Mouse (Mus musculus) heart, embryonic 11.5 days (tissue): ENCODE data around the gene Rhoj. TPM values are rescaled to one million over a fixed set of nuclear protein-coding genes. Genes with fewer than 3 reads are reported as not detected.
"Not testable (repeated sequence)": the region's sequence is repeated elsewhere in the genome, so short reads cannot be mapped to it uniquely, and the experiment has no call there.

Experiments used
- ATAC-seq: fragments of 200-750 bp; cut with Nextera tagmentation; replicated peaks from 2 replicates; pipeline ENCODE4 v1.8.0; 2017; ENCODE audit warnings: moderate library complexity; ENCODE audit not compliant: insufficient number of reproducible peaks, low FRiP score, low TSS enrichment
- H3K27ac ChIP-seq: fragments of 300-500 bp; sonication (generic); 2 replicates; pipeline ENCODE4 v1.5.1; 2014; ENCODE audit warnings: mild to moderate bottlenecking, low read depth, low read length
- H3K27me3 ChIP-seq: fragments of 300-500 bp; sonication (generic); 2 replicates; pipeline ENCODE4 v1.6.1; 2014; ENCODE audit warnings: mild to moderate bottlenecking, low read length, mixed read lengths; ENCODE audit not compliant: control insufficient read depth, insufficient read depth
- H3K36me3 ChIP-seq: fragments of 300-500 bp; sonication (generic); 2 replicates; pipeline ENCODE4 v1.6.1; 2014; ENCODE audit warnings: mild to moderate bottlenecking, low read length, moderate library complexity, mixed read lengths; ENCODE audit not compliant: control insufficient read depth, insufficient read depth
- H3K4me1 ChIP-seq: fragments of 300-500 bp; sonication (generic); 2 replicates; pipeline ENCODE4 v1.6.1; 2014; ENCODE audit warnings: low read length; ENCODE audit not compliant: control insufficient read depth, insufficient read depth
- H3K4me2 ChIP-seq: fragments of 300-500 bp; sonication (generic); 2 replicates; pipeline ENCODE4 v1.6.1; 2014; ENCODE audit warnings: mild to moderate bottlenecking, moderate library complexity
- H3K4me3 ChIP-seq: fragments of 300-500 bp; sonication (generic); 2 replicates; pipeline ENCODE4 v1.5.1; 2014; ENCODE audit warnings: low read depth, low read length
- H3K9ac ChIP-seq: fragments of 300-500 bp; sonication (generic); 2 replicates; pipeline ENCODE4 v1.6.1; 2014; ENCODE audit warnings: mild to moderate bottlenecking, low read depth, low read length, moderate library complexity
- H3K9me3 ChIP-seq: fragments of 300-500 bp; sonication (generic); replicated peaks from 2 replicates; pipeline ENCODE4 v1.6.1; 2016; ENCODE audit warnings: low read length; ENCODE audit not compliant: control insufficient read depth
- WGBS: fragments of 180-500 bp; shearing (Covaris S2); extraction: QIAGEN DNeasy Blood & Tissue Kit; methylation state at CpG from one replicate; pipeline ENCODE4 v1.1.7; 2014; ENCODE audit not compliant: insufficient replicate concordance; 5-methylcytosine and 5-hydroxymethylcytosine counted together
- polyA plus RNA-seq: library from polyadenylated mRNA; unstranded; fragments of >200 nt; fragmentation: Nextera tagmentation; extraction: Ambion mirVana; gene quantifications from 2 replicates; pipeline ENCODE4 v1.2.1, GENCODE M21; 2014

The Rhoj gene
- polyA plus RNA-seq, 1 experiment from 2014 or later, result 33.3 TPM

DNA sequence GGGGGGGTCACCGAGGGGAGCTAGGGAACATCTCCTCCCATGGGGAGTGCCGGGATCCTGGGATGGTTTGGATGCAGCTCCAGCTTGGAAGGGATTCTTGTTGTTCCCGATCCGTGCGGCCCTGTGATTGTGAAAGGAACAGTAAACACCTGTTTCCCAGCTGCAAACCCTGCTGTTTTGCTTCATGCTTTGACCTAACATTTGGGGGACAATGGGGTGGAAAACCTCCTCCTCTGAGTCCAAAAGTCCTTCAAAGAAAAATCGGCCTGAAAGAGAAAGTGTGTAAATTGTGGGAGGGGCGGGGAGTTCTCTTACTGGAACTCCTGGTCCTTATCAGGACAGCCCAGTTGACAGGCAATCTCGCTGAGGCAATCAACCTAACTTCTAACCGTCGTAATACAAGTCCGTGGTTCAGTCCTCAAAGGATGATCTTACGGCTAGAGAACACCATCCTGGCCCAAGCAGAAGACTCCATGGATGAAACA lies 12.4 kb downstream of the Rhoj start:
- WGBS, result 46% methylated on average over 12 of the region's 12 CpGs
- Histone ChIP-seq H3K27me3 (no peaks in the 10 kb centered on the region), H3K4me1 (peaks cover 2% of the 10 kb centered on the region; the same call in 1 of the 2 replicates), H3K36me3 (0 out of 2 replicates have a peak, but pooled peaks cover 3% of the 10 kb centered on the region), H3K27ac (no peak overlapping the region), H3K9me3 (no peaks in the 10 kb centered on the region), H3K9ac (no peak overlapping the region), H3K4me2 (no peak overlapping the region), H3K4me3 (no peak overlapping the region)
- ATAC-seq, result no peak

- ATAC-seq, result no peak
- H3K27me3 ChIP-seq, result no peaks in the 10 kb centered on the region
- WGBS, result 66% methylated on average over 4 of the region's 4 CpGs
Observed at GRCm38 (mm10) chr12:75321189-75321588, 13.1 kb downstream of the Rhoj start.

GRCm38 (mm10) chr12:75329188-75329587 lies 21.1 kb downstream of the Rhoj start:
- 73% methylated on average over 2 of the region's 2 CpGs for WGBS
- Histone ChIP-seq H3K27me3 (no peaks in the 10 kb centered on the region), H3K4me1 (peaks cover 5% of the 10 kb centered on the region), H3K27ac (no peak overlapping the region), H3K9ac (no peak overlapping the region), H3K9me3 (no peaks in the 10 kb centered on the region), H3K4me2 (no peak overlapping the region), H3K36me3 (no peaks in the 10 kb centered on the region), H3K4me3 (no peak overlapping the region)
- no peak for ATAC-seq

More at GRCm38 (mm10) chr12:75321189-75321588, 13.1 kb downstream of the Rhoj start:
- H3K4me1 ChIP-seq, result peaks cover 2% of the 10 kb centered on the region; the same call in 1 of the 2 replicates
- 0 out of 2 replicates have a peak, but pooled peaks cover 3% of the 10 kb centered on the region for H3K36me3 ChIP-seq
- H3K9me3 ChIP-seq, result no peaks in the 10 kb centered on the region
- no peak overlapping the region for H3K27ac ChIP-seq
- no peak overlapping the region for H3K4me2 ChIP-seq
- H3K9ac ChIP-seq, result no peak overlapping the region
- H3K4me3 ChIP-seq, result no peak overlapping the region

GRCm38 (mm10) chr12:75339894-75340293 lies 31.8 kb downstream of the Rhoj start:
- Histone ChIP-seq H3K4me2 (no peak overlapping the region), H3K27ac (no peak overlapping the region)

DNA sequence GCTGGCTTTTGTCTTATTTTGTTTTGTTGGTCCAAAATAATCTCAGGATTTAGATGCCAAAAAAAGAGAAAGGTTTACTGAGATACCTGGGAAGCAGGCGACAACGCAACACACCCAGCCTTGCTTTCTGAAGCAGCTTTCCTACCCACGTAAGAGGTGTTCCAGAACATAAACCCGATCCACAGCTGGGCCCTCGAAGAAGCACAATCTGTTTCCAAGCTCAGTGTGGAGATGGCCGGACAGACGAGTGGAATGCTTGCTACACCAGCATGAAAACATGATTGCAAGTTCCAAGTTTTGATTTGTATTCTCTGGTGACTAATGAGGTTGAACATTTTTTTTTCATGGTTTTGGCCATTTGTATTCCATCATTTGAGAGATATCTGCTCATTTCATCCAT lies 32.2 kb downstream of the Rhoj start:
- Histone ChIP-seq H3K9me3 (no peaks in the 10 kb centered on the region), H3K36me3 (no peaks in the 10 kb centered on the region), H3K4me3 (no peak overlapping the region), H3K9ac (no peak overlapping the region), H3K4me2 (no peak overlapping the region), H3K4me1 (no peaks in the 10 kb centered on the region), H3K27me3 (no peaks in the 10 kb centered on the region), H3K27ac (no peak overlapping the region)
- 82% methylated on average over 7 of the region's 7 CpGs for WGBS
- ATAC-seq, result no peak

More at GRCm38 (mm10) chr12:75339894-75340293, 31.8 kb downstream of the Rhoj start:
- H3K27me3 ChIP-seq, result no peaks in the 10 kb centered on the region
- ATAC-seq, result no peak
- H3K9me3 ChIP-seq, result no peaks in the 10 kb centered on the region
- H3K36me3 ChIP-seq, result no peaks in the 10 kb centered on the region
- WGBS, result 77% methylated on average over 3 of the region's 3 CpGs
- no peaks in the 10 kb centered on the region for H3K4me1 ChIP-seq
- no peak overlapping the region for H3K9ac ChIP-seq
- no peak overlapping the region for H3K4me3 ChIP-seq

DNA sequence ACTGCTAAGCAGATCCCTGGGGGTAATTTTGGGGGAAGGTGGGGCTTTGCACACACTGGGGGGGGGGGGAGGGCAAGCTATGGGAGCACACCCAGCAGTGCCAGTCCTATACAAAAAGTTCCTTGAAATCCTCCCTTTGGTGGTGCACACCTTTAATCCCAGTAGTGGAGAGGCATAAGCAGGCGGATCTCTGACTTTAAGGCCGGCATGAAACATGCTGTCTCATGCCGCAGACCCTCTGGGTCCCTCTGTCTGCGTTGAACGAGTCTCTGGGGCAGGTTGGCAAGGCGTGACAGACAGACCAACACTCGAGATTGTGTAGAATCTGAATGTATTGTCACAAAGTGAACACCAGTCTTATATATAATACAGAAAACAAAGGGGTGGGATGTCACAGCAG lies 40.4 kb downstream of the Rhoj start:
- no peak overlapping the region for H3K9ac ChIP-seq
- no peak for ATAC-seq
- no peak overlapping the region for H3K27ac ChIP-seq
- H3K4me1 ChIP-seq, result no peaks in the 10 kb centered on the region
- no peak overlapping the region for H3K4me3 ChIP-seq
- WGBS, result 72% methylated on average over 7 of the region's 7 CpGs
- no peaks in the 10 kb centered on the region for H3K36me3 ChIP-seq
- no peak overlapping the region for H3K4me2 ChIP-seq
- H3K9me3 ChIP-seq, result no peaks in the 10 kb centered on the region
- no peaks in the 10 kb centered on the region for H3K27me3 ChIP-seq

DNA sequence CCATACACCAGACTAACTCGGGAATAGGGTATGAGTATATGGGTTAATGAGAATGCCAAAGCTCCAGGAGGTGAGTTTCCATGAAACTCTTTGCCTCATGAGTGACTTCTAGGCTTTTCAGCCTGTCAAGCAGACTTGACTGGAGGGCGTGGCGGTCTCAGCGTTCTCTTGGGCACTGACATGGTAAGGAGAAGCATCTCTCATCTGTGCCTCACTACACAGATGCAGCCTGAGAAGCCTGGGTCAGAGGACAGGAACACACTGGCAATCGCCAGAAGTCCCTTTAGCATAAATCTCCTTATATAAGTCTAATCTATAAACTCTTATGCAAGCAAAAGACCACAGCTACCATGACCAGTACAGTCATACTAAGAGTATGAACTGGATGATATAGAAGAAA lies 41.4 kb downstream of the Rhoj start:
- not testable (repeated sequence) for H3K27ac ChIP-seq, H3K27me3 ChIP-seq, H3K4me1 ChIP-seq, ATAC-seq, H3K9ac ChIP-seq, H3K4me3 ChIP-seq, H3K36me3 ChIP-seq, H3K9me3 ChIP-seq, H3K4me2 ChIP-seq
- WGBS, result 76% methylated on average over 5 of the region's 5 CpGs

DNA sequence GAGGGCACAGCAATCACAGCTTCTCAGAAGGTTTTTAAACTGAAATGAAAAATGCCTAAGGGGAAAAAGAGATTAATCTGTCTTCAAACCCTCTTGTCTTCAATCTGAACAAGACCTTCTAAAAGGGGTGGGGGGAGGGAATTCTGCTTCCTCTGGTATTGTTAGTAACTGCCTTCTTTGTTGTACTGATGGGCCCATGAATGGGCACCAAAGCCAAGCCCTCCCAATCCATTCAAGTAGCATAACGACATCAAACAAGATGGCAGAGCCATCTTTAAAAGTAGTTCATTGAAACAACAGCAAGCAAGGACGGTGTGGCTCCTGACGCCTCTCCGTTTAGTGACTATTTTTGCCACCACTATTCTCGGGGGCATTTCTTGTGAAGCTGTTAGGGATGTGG lies 42.6 kb downstream of the Rhoj start:
- H3K9ac ChIP-seq, result no peak overlapping the region
- H3K4me2 ChIP-seq, result no peak overlapping the region
- no peaks in the 10 kb centered on the region for H3K36me3 ChIP-seq
- H3K4me3 ChIP-seq, result no peak overlapping the region
- ATAC-seq, result no peak
- H3K27ac ChIP-seq, result no peak overlapping the region
- H3K9me3 ChIP-seq, result no peaks in the 10 kb centered on the region
- no peaks in the 10 kb centered on the region for H3K4me1 ChIP-seq
- no peaks in the 10 kb centered on the region for H3K27me3 ChIP-seq
- WGBS, result 87% methylated on average over 5 of the region's 5 CpGs

DNA sequence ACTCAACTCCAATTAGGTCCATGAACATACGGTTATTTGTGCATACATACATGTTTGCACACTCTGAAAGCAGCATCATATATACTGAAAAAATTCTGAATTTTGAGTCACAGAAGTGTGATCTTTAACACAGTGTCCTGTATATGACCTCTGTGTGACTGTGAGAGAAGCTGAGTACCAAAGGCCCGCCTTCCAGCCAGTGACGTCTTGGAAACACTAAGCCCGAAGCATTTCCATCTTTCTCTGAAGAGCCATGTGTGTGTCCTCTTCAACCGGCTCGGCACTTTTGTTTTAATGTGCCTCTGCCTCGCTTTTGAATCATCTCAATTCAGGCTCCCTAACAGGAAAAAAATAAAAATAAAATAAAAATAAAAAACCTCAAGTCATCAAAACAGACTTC lies 43.7 kb downstream of the Rhoj start:
- ATAC-seq, result no peak
- 72% methylated on average over 7 of the region's 7 CpGs for WGBS
- Histone ChIP-seq H3K9ac (no peak overlapping the region), H3K4me3 (no peak overlapping the region), H3K27me3 (no peaks in the 10 kb centered on the region), H3K4me2 (no peak overlapping the region), H3K36me3 (no peaks in the 10 kb centered on the region), H3K27ac (no peak overlapping the region), H3K9me3 (no peaks in the 10 kb centered on the region), H3K4me1 (no peaks in the 10 kb centered on the region)
